Mouse (Mus musculus) liver, adult 2 months (tissue): ENCODE data around the gene St3gal2.

Experiments
- CTCF ChIP-seq: fragments of 200-500 bp; IDR thresholded peaks from 2 replicates; pipeline ENCODE4 v1.5.1; 2011; ENCODE audit warnings: low read depth, low read length, control low read depth
- POLR2A ChIP-seq: fragments of 200-500 bp; IDR thresholded peaks from 2 replicates; pipeline ENCODE4 v1.6.1; 2011; ENCODE audit warnings: low read length, control low read depth; ENCODE audit not compliant: insufficient read depth; ENCODE audit errors: extremely low read depth

GRCm38 (mm10) chr8:110944276-110944876, 24.7 kb downstream of the St3gal2 start:
- TF ChIP-seq POLR2A (no peak), CTCF (no peak)
